Mouse (Mus musculus) left cerebral cortex, postnatal 10 days (tissue): ENCODE measurements around the gene Tecr. TPM values are rescaled to one million over a fixed set of nuclear protein-coding genes. Genes with fewer than 3 reads are reported as not detected.
A peak's percentile ranks its signal among the peaks of the same experiment; 100 is the strongest.
"Not testable (repeated sequence)": the region's sequence is repeated elsewhere in the genome, so short reads cannot be mapped to it uniquely, and the experiment has no call there.

Experiments
- DNase-seq, 2 experiments: peaks; one replicate each; pipeline ENCODE4 v3.0.0; 2021 to 2022; ENCODE audit warnings: low spot score in 2 of 2, mixed read lengths in 1 of 2; ENCODE audit errors: extremely low spot score in 1 of 2
- intact Hi-C: fragments of 180-260 bp; cut with DNase I; formaldehyde crosslinking; loops from one replicate; pipeline ENCODE4 v1.15.1; 2025
- total RNA-seq, 2 experiments: library from RNA; stranded (reverse); gene quantifications; 2 replicates each; pipeline ENCODE4 v1.2.3; 2021

Tecr gene
- total RNA-seq, 2 experiments from 2014 or later, result 642 to 649 TPM

- intact Hi-C loops, DNase-seq: not testable (repeated sequence)
Measured at GRCm38 (mm10) chr8:83571001-83571340, 36.8 kb downstream of the Tecr start.

GRCm38 (mm10) chr8:83570272-83571000, 37.3 kb downstream of the Tecr start:
- intact Hi-C loops, result no loop called here
- peak in 1 of 2 experiments; percentile 28 for DNase-seq

- no peak for DNase-seq
- intact Hi-C loops, result loop anchor here (5.0 kb wide), 1 partner anchor 127 kb away; no protein-coding TSS in a partner anchor
Measured at GRCm38 (mm10) chr8:83569165-83569564, 38.6 kb downstream of the Tecr start.

- DNase-seq, result no peak
- intact Hi-C loops, result loop anchor here (5.0 kb wide), 1 partner anchor 126 kb away; no protein-coding TSS in a partner anchor
Measured at GRCm38 (mm10) chr8:83568755-83569154, 39.0 kb downstream of the Tecr start.

- intact Hi-C loops, result loop anchor here (5.0 kb wide), 1 partner anchor 126 kb away; no protein-coding TSS in a partner anchor
- DNase-seq, result no peak
Measured at GRCm38 (mm10) chr8:83568128-83568527, 39.6 kb downstream of the Tecr start.

GRCm38 (mm10) chr8:83567668-83568067, 40.1 kb downstream of the Tecr start:
- no peak for DNase-seq
- intact Hi-C loops, result loop anchor here (5.0 kb wide), 1 partner anchor 125 kb away; no protein-coding TSS in a partner anchor

- peak; percentile 95 to 97 for DNase-seq
- intact Hi-C loops, result loop anchor here (5.0 kb wide), 1 partner anchor 124 kb away; no protein-coding TSS in a partner anchor
Measured at GRCm38 (mm10) chr8:83566469-83567395, 41.0 kb downstream of the Tecr start, which contains the start of gene Ndufb7. Gene Ndufb7 (plus strand): TSS chr8:83566671.

- peak in 1 of 2 experiments; percentile 30 for DNase-seq
- intact Hi-C loops, result loop anchor here (5.0 kb wide), 1 partner anchor 124 kb away; no protein-coding TSS in a partner anchor
Measured at GRCm38 (mm10) chr8:83565731-83566375, 41.9 kb downstream of the Tecr start.

- DNase-seq, result no peak
- intact Hi-C loops, result no loop called here
Measured at GRCm38 (mm10) chr8:83563246-83563645, 44.5 kb downstream of the Tecr start.

GRCm38 (mm10) chr8:83562669-83563068, 45.1 kb downstream of the Tecr start:
- intact Hi-C loops, result no loop called here
- no peak for DNase-seq

- intact Hi-C loops, result no loop called here
- no peak for DNase-seq
Measured at GRCm38 (mm10) chr8:83535736-83536135, 72.0 kb downstream of the Tecr start, which contains the start of gene Olfr370. Gene Olfr370 (plus strand): TSS chr8:83535780.

- intact Hi-C loops, result no loop called here
- no peak for DNase-seq
Measured at GRCm38 (mm10) chr8:83534802-83535201, 73.0 kb downstream of the Tecr start.

Other genes starting within 250 kb of the Tecr start
- gene Clgn, start 218.1 kb downstream of the Tecr start, total RNA-seq, result 10 to 100 TPM; 10.8 to 11.0 TPM
- gene Scoc, start 149.6 kb downstream of the Tecr start, total RNA-seq, result 100 to 1,000 TPM; 302 to 310 TPM
- not detected for gene Olfr370, start 72.2 kb downstream of the Tecr start, total RNA-seq
- gene Ndufb7, start 41.3 kb downstream of the Tecr start, total RNA-seq, result 100 to 1,000 TPM; 141 to 145 TPM
- gene Dnajb1, start 222 bp upstream of the Tecr start, total RNA-seq, result 10 to 100 TPM; 35.9 to 36.3 TPM
- 10 to 100 TPM; 84.0 to 86.7 TPM for gene Gipc1, start 44.7 kb upstream of the Tecr start, total RNA-seq
- gene Ptger1, start 58.7 kb upstream of the Tecr start, total RNA-seq, result under 1 TPM; 0.71 to 0.77 TPM
- gene Pkn1, start 91.2 kb upstream of the Tecr start, total RNA-seq, result 10 to 100 TPM; 73.1 to 75.9 TPM
- gene Ddx39, start 107.2 kb upstream of the Tecr start, total RNA-seq, result 10 to 100 TPM; 24.4 to 25.2 TPM
- 10 to 100 TPM; 11.4 to 11.7 TPM for gene Adgre5, start 133.4 kb upstream of the Tecr start, total RNA-seq